Mouse (Mus musculus) intestine, embryonic 15.5 days (tissue): ENCODE results near the gene H1f0. TPM values are rescaled to one million over a fixed set of nuclear protein-coding genes. Genes with fewer than 3 reads are reported as not detected.

Experiments
- ATAC-seq: fragments of 200-750 bp; cut with Nextera tagmentation; 2 replicates; pipeline ENCODE4 v1.8.0; 2017; ENCODE audit warnings: moderate TSS enrichment, moderate library complexity
- H3K27ac ChIP-seq: fragments of 300-500 bp; sonication (generic); 2 replicates; pipeline ENCODE4 v1.5.1; 2015; ENCODE audit warnings: mild to moderate bottlenecking, inconsistent platforms
- H3K27me3 ChIP-seq: fragments of 300-500 bp; sonication (generic); replicated peaks from 2 replicates; pipeline ENCODE4 v1.6.1; 2015; ENCODE audit warnings: inconsistent platforms
- H3K36me3 ChIP-seq: fragments of 300-500 bp; sonication (generic); 2 replicates; pipeline ENCODE4 v1.6.1; 2015; ENCODE audit warnings: inconsistent platforms
- H3K4me1 ChIP-seq: fragments of 300-500 bp; sonication (generic); replicated peaks from 2 replicates; pipeline ENCODE4 v1.6.1; 2015; ENCODE audit warnings: inconsistent platforms
- H3K4me2 ChIP-seq: fragments of 300-500 bp; sonication (generic); replicated peaks from 2 replicates; pipeline ENCODE4 v1.6.1; 2015; ENCODE audit warnings: mild to moderate bottlenecking, inconsistent platforms
- H3K4me3 ChIP-seq: fragments of 300-500 bp; sonication (generic); replicated peaks from 2 replicates; pipeline ENCODE4 v1.5.1; 2015; ENCODE audit warnings: inconsistent platforms
- H3K9ac ChIP-seq: fragments of 300-500 bp; sonication (generic); 2 replicates; pipeline ENCODE4 v1.6.1; 2015; ENCODE audit warnings: inconsistent platforms
- H3K9me3 ChIP-seq: fragments of 300-500 bp; sonication (generic); 2 replicates; pipeline ENCODE4 v1.6.1; 2016; ENCODE audit warnings: inconsistent platforms
- WGBS: fragments of 180-500 bp; shearing (Covaris S2); methylation state at CpG from one replicate; pipeline ENCODE4 v1.1.7; 2015; 5-methylcytosine and 5-hydroxymethylcytosine counted together
- polyA plus RNA-seq: library from polyadenylated mRNA; unstranded; fragments of >200 nt; fragmentation: Nextera tagmentation; extraction: Ambion mirVana; gene quantifications from 2 replicates; pipeline ENCODE4 v1.2.1, GENCODE M21; 2015

Gene H1f0
- polyA plus RNA-seq, 1 experiment from 2014 or later: 523 TPM

GRCm38 (mm10) chr15:79075658-79076365, 47.6 kb downstream of the H1f0 start:
- Histone ChIP-seq H3K4me3 (peak overlapping the region; percentile 94), H3K9me3 (no peaks in the 10 kb centered on the region), H3K27ac (no peak overlapping the region), H3K36me3 (peaks cover 18% of the 10 kb centered on the region), H3K4me1 (peaks cover 20% of the 10 kb centered on the region), H3K4me2 (peak overlapping the region; percentile 79), H3K9ac (peak overlapping the region; percentile 94), H3K27me3 (no peaks in the 10 kb centered on the region)
- 31% methylated on average over 15 of the region's 15 CpGs for WGBS
- ATAC-seq: 0 out of 2 replicates have a peak, but pooled peaks have one; percentile 1

- Histone ChIP-seq H3K27me3 (no peaks in the 10 kb centered on the region), H3K27ac (no peak overlapping the region), H3K4me3 (no peak overlapping the region), H3K4me2 (no peak overlapping the region), H3K4me1 (peaks cover 15% of the 10 kb centered on the region), H3K36me3 (peaks cover 54% of the 10 kb centered on the region), H3K9me3 (no peaks in the 10 kb centered on the region), H3K9ac (no peak overlapping the region)
- ATAC-seq: no peak
- 87% methylated on average over 7 of the region's 7 CpGs for WGBS
These were observed 51.3 kb downstream of the H1f0 start for GRCm38 (mm10) chr15:79079567-79079966.

Other genes with a start within 250 kb of the H1f0 start
- gene Card10, start 225.4 kb upstream of the H1f0 start, polyA plus RNA-seq: 6.9 and 7.3 TPM in 2 replicates
- gene Cdc42ep1, start 185.8 kb upstream of the H1f0 start, polyA plus RNA-seq: 44.0 and 47.5 TPM in 2 replicates
- gene Lgals2, start 172.9 kb upstream of the H1f0 start, polyA plus RNA-seq: 1,110 and 1,149 TPM in 2 replicates
- gene Gga1, start 151.3 kb upstream of the H1f0 start, polyA plus RNA-seq: 47.6 and 51.7 TPM in 2 replicates
- gene Gm49510, start 128.8 kb upstream of the H1f0 start, polyA plus RNA-seq: 0.23 and 0.42 TPM in 2 replicates
- 21.6 and 26.8 TPM in 2 replicates for gene Sh3bp1, start 128.7 kb upstream of the H1f0 start, polyA plus RNA-seq
- 11.0 TPM in 2 replicates for gene Pdxp, start 114.5 kb upstream of the H1f0 start, polyA plus RNA-seq
- gene Lgals1, start 101.7 kb upstream of the H1f0 start, polyA plus RNA-seq: 996 and 1,059 TPM in 2 replicates
- 41.4 and 42.3 TPM in 2 replicates for gene Nol12, start 93.5 kb upstream of the H1f0 start, polyA plus RNA-seq
- 51.5 and 53.1 TPM in 2 replicates for gene Triobp, start 80.7 kb upstream of the H1f0 start, polyA plus RNA-seq
- gene Galr3, start 13.4 kb downstream of the H1f0 start, polyA plus RNA-seq: 1.6 and 1.8 TPM in 2 replicates
- gene Ankrd54, start 34.4 kb downstream of the H1f0 start, polyA plus RNA-seq: 53.5 and 56.2 TPM in 2 replicates
- gene Eif3l, start 46.7 kb downstream of the H1f0 start, polyA plus RNA-seq: 229 and 241 TPM in 2 replicates
- 8.3 TPM in 2 replicates for gene Micall1, start 80.4 kb downstream of the H1f0 start, polyA plus RNA-seq
- 311 and 328 TPM in 2 replicates for gene Polr2f, start 112.6 kb downstream of the H1f0 start, polyA plus RNA-seq
- gene 1700088E04Rik, start 112.8 kb downstream of the H1f0 start, polyA plus RNA-seq: 4.5 and 5.7 TPM in 2 replicates
- 7.9 and 8.2 TPM in 2 replicates for gene Sox10, start 136.8 kb downstream of the H1f0 start, polyA plus RNA-seq
- gene Pick1, start 200.7 kb downstream of the H1f0 start, polyA plus RNA-seq: 44.2 and 50.1 TPM in 2 replicates
- 0.27 and 0.35 TPM in 2 replicates for gene Gm49486, start 200.9 kb downstream of the H1f0 start, polyA plus RNA-seq
- 0.16 TPM in 1 of 2 replicates, not detected in the other for gene Slc16a8, start 226.3 kb downstream of the H1f0 start, polyA plus RNA-seq